Mouse (Mus musculus) testis, adult 2 months (tissue): ENCODE results near the gene Dcun1d3.

ENCODE experiments used
- CTCF ChIP-seq: fragments of 200-500 bp; IDR thresholded peaks from 2 replicates; pipeline ENCODE4 v1.5.1; 2012; ENCODE audit warnings: low read depth, mild to moderate bottlenecking, inconsistent platforms, low read length, moderate library complexity; ENCODE audit not compliant: control insufficient read depth, insufficient read depth, insufficient replicate concordance
- POLR2A ChIP-seq: fragments of 200-500 bp; IDR thresholded peaks from 2 replicates; pipeline ENCODE4 v1.6.1; 2012; ENCODE audit warnings: low read depth, mild to moderate bottlenecking, inconsistent platforms, low read length, moderate library complexity; ENCODE audit not compliant: control insufficient read depth

GRCm38 (mm10) chr7:119864500-119864899 lies 31.6 kb downstream of the Dcun1d3 start:
- TF ChIP-seq CTCF (no peak), POLR2A (no peak)
